Mouse (Mus musculus): ENCODE results near the gene Ch25h.
A peak's percentile ranks its signal among the peaks of the same experiment; 100 is the strongest.

The Ch25h gene

DNA sequence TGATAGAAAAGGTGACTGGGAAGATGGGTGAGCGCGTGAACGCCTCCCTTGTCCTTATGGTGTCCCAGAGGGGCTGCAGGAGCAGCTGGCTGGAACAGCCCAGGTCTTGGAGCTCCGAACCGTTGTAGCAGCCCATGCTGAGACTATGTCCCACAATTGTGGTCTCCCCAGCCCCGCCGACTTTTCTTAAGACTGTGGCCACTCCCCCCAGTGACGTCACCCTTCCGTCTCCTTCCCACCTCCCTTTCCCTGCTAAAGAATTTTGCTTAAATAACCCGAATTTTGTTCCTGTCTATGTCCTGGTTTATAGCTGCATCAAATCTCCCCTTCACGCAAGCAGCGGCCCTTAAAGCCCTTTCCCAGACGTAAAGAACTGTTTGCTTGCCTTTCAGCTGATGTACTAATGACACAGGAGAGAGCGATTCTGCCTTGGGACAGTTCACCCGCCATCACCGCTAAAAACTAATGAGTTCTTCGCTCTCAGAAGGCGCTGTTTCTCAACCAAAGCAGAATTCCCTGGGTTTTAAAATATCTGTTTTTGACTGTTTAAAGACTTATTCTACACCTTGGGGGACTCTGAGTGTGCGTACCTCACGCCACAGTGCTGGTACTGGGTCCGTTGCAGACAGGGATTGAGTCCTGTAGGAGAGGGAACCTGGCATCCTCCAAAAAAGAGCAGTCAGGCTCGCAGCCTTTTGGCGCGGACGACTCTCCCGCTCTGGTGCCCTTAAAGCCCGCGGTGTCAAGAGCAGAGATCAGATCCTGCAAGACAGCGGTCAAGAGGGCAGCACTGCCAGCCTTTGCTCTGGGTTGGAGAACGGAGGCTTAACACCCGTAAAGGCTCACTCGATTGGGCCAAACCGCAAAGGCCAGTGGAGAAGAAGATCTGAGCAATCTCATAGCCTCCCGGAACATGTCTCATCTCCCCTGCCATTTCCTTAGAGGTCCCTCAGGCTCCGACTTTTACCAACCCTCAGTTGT lies at the start of gene Ch25h:
Gene Ch25h, minus strand, starts transcription at position 174 of the 981 bp plus-strand sequence.
- DNase-seq (ENCODE audit: low spot score) = peak; percentile 59

- DNase-seq (ENCODE audit: low spot score) = no peak
These were observed 49.7 kb upstream of the Ch25h start for GRCm38 (mm10) chr19:34524646-34525045.

DNA sequence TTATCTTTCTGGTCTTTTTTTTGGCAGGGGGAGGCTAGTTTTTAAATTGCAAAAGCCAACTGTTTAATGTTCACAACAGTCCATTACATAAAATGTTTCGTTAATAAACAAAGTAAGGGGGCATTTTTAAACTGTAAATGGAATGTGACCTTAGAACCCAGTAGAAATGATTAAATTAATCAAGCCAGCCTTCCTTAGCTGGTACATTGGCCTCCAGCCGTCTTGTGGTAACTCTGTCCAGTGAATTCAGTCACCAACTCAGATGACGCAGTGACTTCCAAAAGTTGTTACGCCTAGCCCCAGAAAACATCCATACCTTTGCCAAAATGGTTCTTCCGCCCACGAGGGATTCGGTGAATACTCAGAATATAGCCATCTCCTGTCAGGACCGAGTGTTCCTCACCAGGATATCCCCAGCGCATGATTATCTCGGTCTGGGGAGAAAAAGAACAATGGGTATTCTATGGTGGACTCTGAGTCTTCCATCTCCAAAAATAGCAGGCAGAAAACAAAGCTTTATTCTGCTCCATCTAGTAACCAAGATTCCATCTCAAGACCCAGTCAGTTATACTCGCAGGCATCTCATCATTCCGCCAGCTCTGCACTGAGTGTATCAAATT lies 48.3 kb upstream of the Ch25h start:
- DNase-seq (ENCODE audit: low spot score) = no peak

DNA sequence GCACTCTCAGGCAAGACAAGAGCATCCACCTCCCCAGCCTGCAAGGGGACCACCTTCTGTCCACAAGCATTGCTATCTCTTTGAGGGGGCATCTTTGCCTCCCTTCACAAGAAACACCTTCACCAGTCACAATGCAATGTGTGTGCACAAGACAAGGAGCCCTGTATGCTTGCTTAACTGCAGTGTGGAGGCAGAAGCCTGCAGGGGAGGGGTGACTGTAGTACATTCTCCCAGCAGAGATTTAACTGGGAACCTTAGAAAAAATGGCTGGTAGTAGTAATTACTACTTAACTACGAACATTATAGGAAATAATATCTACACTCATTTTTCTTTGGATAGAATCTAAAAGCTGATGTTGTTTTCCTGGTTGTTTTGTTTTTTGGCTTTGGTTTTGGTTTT lies 47.0 kb upstream of the Ch25h start:
- no peak for DNase-seq (ENCODE audit: low spot score)

GRCm38 (mm10) chr19:34521361-34521760 lies 46.4 kb upstream of the Ch25h start:
- no peak for DNase-seq (ENCODE audit: low spot score)

DNA sequence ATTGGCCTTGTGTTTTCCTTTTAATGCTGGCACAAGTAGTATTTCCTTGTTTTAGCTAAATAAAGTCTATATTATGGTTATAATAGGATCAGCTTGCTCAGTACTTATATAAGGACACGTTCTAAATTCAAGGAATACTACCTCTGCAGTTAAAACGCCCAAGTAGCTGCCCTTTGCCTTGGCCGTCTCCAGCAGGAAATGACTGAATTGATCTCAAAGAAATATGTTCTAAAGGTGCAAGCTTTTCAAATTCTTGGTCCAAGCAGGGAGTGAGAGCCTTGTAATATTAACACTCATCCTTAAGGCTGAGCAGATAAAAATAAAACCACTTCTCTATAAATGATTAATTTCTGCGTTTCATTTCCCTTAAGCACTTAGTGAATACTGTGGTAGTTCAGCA lies 45.1 kb upstream of the Ch25h start:
- DNase-seq (ENCODE audit: low spot score) = no peak

GRCm38 (mm10) chr19:34519646-34520045 lies 44.7 kb upstream of the Ch25h start:
- DNase-seq (ENCODE audit: low spot score) = no peak

GRCm38 (mm10) chr19:34518786-34519185 lies 43.8 kb upstream of the Ch25h start:
- DNase-seq (ENCODE audit: low spot score) = no peak

DNA sequence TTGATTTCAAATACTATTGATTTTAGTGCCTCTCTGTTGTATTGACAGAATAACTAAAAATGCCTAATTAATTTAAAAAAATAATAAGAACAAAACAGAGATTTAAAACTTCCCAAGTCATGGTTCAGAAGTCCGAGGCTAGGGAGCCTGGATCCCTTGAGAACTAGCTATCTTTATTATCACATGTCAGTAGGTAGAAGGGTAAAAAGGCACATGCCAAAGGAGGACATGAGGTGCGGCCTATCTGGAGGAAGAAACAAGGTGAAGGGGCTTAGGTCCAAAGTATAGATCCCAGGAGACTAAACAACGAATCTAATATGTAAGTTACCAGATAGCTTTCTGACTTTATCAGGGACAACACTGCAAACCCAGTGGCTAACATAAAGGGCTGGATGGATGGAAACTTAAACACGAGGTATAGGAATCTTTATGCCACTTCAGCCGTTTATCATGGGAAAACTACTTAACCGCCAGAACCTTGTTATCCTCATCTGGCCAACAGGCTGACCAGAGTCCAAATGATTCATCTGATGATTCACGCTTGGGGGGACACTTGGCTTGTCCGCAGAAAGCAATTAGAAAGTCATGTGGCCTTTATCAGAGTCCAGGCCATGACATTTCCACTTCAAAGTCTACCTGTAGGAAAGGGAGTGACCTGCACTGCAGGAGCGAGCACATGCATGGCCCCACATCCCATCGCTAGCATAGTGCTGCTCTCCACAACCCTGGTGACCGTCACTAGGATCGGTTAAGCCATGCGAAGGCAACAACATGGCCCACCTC lies 43.0 kb upstream of the Ch25h start:
- DNase-seq (ENCODE audit: low spot score) = no peak

- no peak for DNase-seq (ENCODE audit: low spot score)
These were observed 42.2 kb upstream of the Ch25h start for GRCm38 (mm10) chr19:34517197-34517596.

- no peak for DNase-seq (ENCODE audit: low spot score)
These were observed 41.4 kb upstream of the Ch25h start for GRCm38 (mm10) chr19:34516346-34516745.

DNA sequence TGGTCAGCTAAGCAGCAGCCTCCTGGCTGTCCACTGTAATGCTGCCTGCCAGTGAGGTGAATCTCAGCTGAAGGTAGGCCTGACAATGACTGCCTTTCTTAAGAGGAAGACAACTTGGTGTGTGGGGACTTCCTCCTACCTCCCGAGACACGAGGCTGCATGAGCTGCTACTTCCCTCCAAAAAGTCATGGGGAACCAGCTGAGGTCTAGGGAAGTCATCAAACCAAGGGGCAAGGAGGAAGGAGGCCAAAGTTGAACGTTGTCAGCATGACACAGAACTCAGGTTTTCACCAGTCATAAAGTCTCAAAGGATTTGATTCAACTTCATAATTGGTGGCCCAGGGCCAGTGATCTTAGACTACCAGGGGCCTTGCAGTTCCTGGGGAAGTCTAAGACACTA lies 40.7 kb upstream of the Ch25h start:
- no peak for DNase-seq (ENCODE audit: low spot score)

GRCm38 (mm10) chr19:34511528-34511927 lies 36.6 kb upstream of the Ch25h start:
- no peak for DNase-seq (ENCODE audit: low spot score)

- no peak for DNase-seq (ENCODE audit: low spot score)
These were observed 35.8 kb upstream of the Ch25h start for GRCm38 (mm10) chr19:34510717-34511116.

DNA sequence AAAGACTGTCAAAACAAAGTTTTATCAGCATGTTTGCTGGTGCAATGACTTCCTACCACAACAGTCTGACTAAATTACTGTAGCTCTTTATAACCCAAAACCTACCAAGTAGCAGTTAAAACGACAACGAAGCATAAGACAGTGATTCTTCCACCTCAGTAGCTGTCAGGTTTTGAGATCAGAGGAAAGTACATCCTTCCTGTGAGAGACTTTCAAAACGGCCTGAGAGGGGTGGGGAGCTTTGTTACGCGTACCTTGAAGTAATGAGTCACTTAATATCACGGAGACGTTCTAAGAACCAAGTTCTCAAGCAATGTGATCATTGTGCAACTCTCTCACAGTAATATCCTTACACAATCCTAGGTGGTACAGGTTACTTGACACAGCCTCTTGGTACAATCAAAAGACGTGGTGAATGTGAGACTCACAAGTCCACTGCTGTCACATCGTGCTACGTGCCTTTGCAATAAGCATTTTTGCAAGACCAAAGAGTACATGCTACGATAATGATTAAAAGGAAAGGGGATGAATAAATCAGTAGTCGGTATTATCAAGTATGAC lies 30.3 kb upstream of the Ch25h start:
- no peak for DNase-seq (ENCODE audit: low spot score)

DNA sequence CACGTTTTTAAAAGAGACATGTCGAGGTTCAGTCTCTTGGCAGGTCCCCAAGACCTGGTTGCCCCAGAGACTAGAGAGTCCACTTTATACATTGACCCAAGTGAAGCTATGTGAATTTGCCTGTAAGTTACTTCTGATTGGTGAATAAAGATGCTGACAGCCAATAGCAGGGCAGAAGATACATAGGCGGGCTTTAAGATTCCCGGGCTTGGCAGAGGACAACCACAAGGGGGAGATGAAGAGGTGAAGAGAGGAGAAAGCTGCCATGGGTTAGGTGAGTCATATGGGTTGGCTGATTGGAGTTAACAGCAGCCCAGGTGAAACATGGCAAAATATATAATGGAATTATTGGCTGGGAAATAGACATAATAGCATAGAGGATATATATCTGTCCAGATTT lies 25.8 kb upstream of the Ch25h start:
- peak; percentile 66 for DNase-seq (ENCODE audit: low spot score)

DNA sequence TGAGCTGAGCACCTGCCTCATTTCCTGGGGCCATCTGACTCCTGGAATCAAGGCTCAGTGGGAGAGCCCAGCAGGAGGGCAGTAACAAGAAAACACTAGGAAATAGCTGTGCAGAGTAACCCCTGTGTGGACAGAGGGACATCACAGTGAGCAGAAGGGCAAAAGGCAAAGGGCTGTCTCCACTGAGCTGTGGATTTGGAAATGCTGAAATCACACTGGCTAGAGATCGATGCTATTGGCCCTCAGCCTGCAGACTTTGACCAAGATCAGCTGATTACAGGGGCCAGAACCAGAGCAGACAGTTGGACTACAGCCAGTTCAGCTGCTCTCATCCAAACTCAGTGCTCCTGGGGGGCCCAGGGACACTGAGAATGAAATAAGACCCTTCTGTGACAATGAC lies 21.4 kb upstream of the Ch25h start:
- DNase-seq (ENCODE audit: low spot score) = no peak

- DNase-seq (ENCODE audit: low spot score) = no peak
These were observed 18.9 kb upstream of the Ch25h start for GRCm38 (mm10) chr19:34493859-34494258.

- peak; percentile 78 for DNase-seq (ENCODE audit: low spot score)
These were observed 8.6 kb upstream of the Ch25h start for GRCm38 (mm10) chr19:34483547-34483946.

- DNase-seq (ENCODE audit: low spot score) = peak; percentile 24
These were observed 555 bp downstream of the Ch25h start for GRCm38 (mm10) chr19:34474228-34474990.

DNA sequence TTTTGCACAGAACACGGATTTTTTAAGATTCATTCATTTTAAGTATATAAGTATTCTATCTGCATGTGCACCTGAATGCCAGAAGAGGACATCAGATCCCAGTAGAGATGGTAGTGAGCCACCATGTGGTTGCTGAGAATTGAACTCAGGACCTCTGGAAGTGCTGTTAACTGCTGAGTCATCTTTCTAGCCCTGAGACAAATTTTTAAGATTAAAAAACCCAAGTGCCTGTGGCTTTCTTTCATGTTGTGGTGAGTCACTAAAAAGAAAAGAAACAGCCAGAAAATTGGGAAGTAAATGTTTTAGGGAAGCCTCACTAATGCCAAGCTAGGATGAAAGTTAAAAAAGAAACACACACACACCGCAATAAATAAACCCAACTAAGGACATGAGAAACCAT lies 3.3 kb downstream of the Ch25h start:
- no peak for DNase-seq (ENCODE audit: low spot score)

All from retina, embryonic 14.5 days (tissue).